Mouse (Mus musculus) kidney, adult 2 months (tissue): ENCODE data around the gene Rom1.
A peak's percentile ranks its signal among the peaks of the same experiment; 100 is the strongest.

Experiments used
- CTCF ChIP-seq: fragments of 200-500 bp; conservative IDR thresholded peaks from 2 replicates; pipeline ENCODE4 v1.5.1; 2011; ENCODE audit warnings: low read depth, mild to moderate bottlenecking, control low read depth, low read length, moderate library complexity, mixed read lengths; ENCODE audit not compliant: insufficient read depth, insufficient read length
- POLR2A ChIP-seq: fragments of 200-500 bp; IDR thresholded peaks from one replicate; pipeline ENCODE4 v1.6.1; 2011; ENCODE audit warnings: low read depth, low read length, control low read depth

DNA sequence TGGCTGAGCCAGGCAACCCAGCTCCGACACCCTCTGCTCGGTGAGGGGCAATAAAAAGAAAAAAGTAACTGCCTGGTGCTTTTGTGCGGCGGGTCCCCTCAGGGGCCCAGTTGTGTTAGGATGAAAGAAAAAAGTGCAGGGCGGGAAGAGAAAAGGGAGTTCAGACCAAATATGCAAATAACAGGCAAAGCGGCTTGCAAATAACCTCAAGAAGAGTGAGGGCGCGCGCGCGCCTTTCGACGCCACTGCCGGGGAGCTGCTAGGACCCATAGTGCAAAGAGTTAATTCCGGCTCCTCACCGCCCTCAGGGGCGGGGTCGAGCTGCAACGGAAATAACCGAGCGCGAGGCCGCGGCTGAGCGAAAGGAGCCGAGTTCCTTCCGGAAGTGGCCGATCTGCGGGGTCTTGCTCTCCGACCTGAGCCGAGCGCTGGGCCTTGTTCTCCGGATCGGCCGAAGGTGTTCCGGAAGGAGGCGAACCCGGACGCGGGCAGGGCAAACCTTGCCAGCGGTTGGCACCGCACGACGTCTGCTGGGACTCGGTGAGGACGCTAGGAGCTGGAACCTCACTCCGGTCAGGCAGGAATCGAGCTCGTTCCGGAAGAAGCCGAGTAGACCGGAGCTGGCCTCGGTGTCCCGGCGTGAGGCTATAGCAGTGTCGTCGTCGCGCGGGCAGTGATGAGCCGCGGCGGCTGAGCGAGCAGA lies 12.5 kb upstream of the Rom1 start, which contains the start of gene Mta2:
- no peak for TF ChIP-seq CTCF
- TF ChIP-seq POLR2A, result peak; percentile 69
